Mouse (Mus musculus) brain, embryonic 14.5 days (tissue): ENCODE measurements around the gene Ralgds.

Source experiments
- CTCF ChIP-seq: fragments of 200-500 bp; IDR thresholded peaks from 2 replicates; pipeline ENCODE4 v1.5.1; 2012; ENCODE audit warnings: inconsistent platforms, mild to moderate bottlenecking, moderate library complexity, borderline replicate concordance; ENCODE audit not compliant: insufficient read depth, insufficient read length; ENCODE audit errors: extremely low read depth
- POLR2A ChIP-seq: fragments of 200-500 bp; IDR thresholded peaks from 2 replicates; pipeline ENCODE4 v1.6.1; 2012; ENCODE audit warnings: mild to moderate bottlenecking, inconsistent platforms, borderline replicate concordance; ENCODE audit not compliant: poor library complexity, insufficient read depth, insufficient read length, severe bottlenecking; ENCODE audit errors: extremely low read depth

DNA sequence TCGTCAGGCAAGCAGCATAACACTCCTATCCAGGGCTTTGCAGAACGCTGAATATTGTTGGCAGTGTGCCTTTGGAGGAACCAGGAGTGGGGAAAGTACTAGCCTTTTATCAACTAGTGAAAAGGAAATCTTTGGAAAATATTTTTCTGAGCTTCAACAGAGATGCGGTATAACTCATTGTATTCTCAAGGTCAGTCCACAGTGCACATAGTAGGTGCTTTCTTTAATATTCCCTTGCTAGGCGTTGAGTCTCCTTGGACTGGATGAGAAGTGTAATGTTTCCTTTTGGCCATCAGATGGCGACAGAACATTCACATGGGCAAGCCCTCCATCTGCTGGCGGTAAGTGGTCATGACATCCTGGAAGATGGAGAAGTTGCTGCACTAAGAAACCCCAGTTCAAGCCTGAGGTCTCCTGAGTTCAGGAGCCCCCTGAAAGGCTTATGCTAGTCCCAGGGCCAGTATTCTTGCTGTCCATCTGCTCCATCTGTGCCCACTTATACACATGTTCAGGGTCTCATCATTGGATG, 72.2 kb downstream of the Ralgds start:
- TF ChIP-seq CTCF (peak; percentile 100), POLR2A (no peak)
